Mouse (Mus musculus) frontal cortex, postnatal 14 days (tissue): ENCODE data around the gene Anxa2.
A peak's percentile ranks its signal among the peaks of the same experiment; 100 is the strongest.

Experiments
- DNase-seq, 2 experiments: peaks; one replicate each; pipeline ENCODE4 v3.0.0; 2022; ENCODE audit warnings: low spot score in 2 of 2

Gene Anxa2

GRCm38 (mm10) chr9:69453066-69453900 is at the start of gene Anxa2:
Gene Anxa2 (plus strand): TSS chr9:69453620.
- peak; percentile 20 to 30 for DNase-seq

- no peak for DNase-seq
Observed at GRCm38 (mm10) chr9:69404671-69405070, 48.7 kb upstream of the Anxa2 start.

- DNase-seq = no peak
Observed at GRCm38 (mm10) chr9:69419476-69419875, 33.9 kb upstream of the Anxa2 start.

GRCm38 (mm10) chr9:69430531-69430930 is 22.9 kb upstream of the Anxa2 start:
- DNase-seq = no peak

GRCm38 (mm10) chr9:69431863-69432555 is 21.4 kb upstream of the Anxa2 start:
- DNase-seq = no peak

- no peak for DNase-seq
Observed at GRCm38 (mm10) chr9:69435194-69435593, 18.2 kb upstream of the Anxa2 start.

GRCm38 (mm10) chr9:69435662-69436061 is 17.8 kb upstream of the Anxa2 start:
- DNase-seq = no peak

GRCm38 (mm10) chr9:69439805-69440357 is 13.5 kb upstream of the Anxa2 start:
- no peak for DNase-seq

- DNase-seq = no peak
Observed at GRCm38 (mm10) chr9:69442471-69443038, 10.9 kb upstream of the Anxa2 start.

GRCm38 (mm10) chr9:69443203-69443602 is 10.2 kb upstream of the Anxa2 start:
- DNase-seq = no peak

- no peak for DNase-seq
Observed at GRCm38 (mm10) chr9:69448801-69449200, 4.6 kb upstream of the Anxa2 start.

- DNase-seq = no peak
Observed at GRCm38 (mm10) chr9:69450636-69451035, 2.8 kb upstream of the Anxa2 start.

- DNase-seq = no peak
Observed at GRCm38 (mm10) chr9:69451886-69452810, 1.3 kb upstream of the Anxa2 start.

GRCm38 (mm10) chr9:69453901-69454666 is 664 bp downstream of the Anxa2 start:
- DNase-seq = no peak

GRCm38 (mm10) chr9:69454691-69455090 is 1.3 kb downstream of the Anxa2 start:
- no peak for DNase-seq

- DNase-seq = no peak
Observed at GRCm38 (mm10) chr9:69455391-69455790, 2.0 kb downstream of the Anxa2 start.

GRCm38 (mm10) chr9:69456406-69457075 is 3.1 kb downstream of the Anxa2 start:
- DNase-seq = no peak

- no peak for DNase-seq
Observed at GRCm38 (mm10) chr9:69457143-69457542, 3.7 kb downstream of the Anxa2 start.

GRCm38 (mm10) chr9:69457747-69458625 is 4.6 kb downstream of the Anxa2 start:
- no peak for DNase-seq
